Mouse (Mus musculus) cerebellum, adult 9-10 months (tissue): ENCODE results near the gene Grn.
A peak's percentile ranks its signal among the peaks of the same experiment; 100 is the strongest.

ENCODE experiments used
- DNase-seq: peaks from one replicate; pipeline ENCODE4 v3.0.0; 2022

Grn gene

GRCm38 (mm10) chr11:102444321-102444720 is 14.2 kb downstream of the Grn start:
- DNase-seq: peak; percentile 53

GRCm38 (mm10) chr11:102444781-102445180 is 14.7 kb downstream of the Grn start:
- peak; percentile 56 for DNase-seq

- DNase-seq: peak; percentile 68
Observed at GRCm38 (mm10) chr11:102445264-102445890, 15.3 kb downstream of the Grn start.

DNA sequence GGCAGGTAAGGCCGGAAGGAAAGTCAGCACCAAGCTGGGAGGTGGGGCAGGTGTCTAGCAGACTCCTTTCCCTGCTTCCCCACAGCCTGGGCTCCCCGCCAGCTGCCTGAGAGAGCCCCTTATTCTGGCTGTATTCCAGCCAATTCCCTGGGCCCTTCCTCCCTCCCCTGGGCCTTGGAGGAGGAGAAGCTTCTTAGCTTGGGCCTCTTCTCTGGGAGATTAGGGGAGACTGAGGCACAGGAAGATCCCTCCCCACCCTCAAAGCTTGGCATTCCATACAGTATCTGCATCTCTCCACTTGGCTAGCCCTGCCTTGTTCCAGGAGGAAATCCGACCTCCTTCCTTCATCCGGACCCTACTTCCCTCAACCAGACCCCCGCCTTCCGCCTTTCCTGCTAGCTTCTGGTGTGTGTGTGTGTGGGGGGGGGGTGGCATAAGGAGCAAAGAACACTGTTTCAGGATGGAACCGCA is 15.8 kb downstream of the Grn start:
- DNase-seq: no peak

- DNase-seq: peak; percentile 78
Observed at GRCm38 (mm10) chr11:102446581-102447461, 16.7 kb downstream of the Grn start.

- DNase-seq: peak; percentile 82
Observed at GRCm38 (mm10) chr11:102447497-102447896, 17.4 kb downstream of the Grn start, which contains the start of gene Fam171a2. Gene Fam171a2, minus strand, starts transcription at chr11:102447682.

GRCm38 (mm10) chr11:102448327-102448726 is 18.2 kb downstream of the Grn start:
- peak; percentile 66 for DNase-seq

DNA sequence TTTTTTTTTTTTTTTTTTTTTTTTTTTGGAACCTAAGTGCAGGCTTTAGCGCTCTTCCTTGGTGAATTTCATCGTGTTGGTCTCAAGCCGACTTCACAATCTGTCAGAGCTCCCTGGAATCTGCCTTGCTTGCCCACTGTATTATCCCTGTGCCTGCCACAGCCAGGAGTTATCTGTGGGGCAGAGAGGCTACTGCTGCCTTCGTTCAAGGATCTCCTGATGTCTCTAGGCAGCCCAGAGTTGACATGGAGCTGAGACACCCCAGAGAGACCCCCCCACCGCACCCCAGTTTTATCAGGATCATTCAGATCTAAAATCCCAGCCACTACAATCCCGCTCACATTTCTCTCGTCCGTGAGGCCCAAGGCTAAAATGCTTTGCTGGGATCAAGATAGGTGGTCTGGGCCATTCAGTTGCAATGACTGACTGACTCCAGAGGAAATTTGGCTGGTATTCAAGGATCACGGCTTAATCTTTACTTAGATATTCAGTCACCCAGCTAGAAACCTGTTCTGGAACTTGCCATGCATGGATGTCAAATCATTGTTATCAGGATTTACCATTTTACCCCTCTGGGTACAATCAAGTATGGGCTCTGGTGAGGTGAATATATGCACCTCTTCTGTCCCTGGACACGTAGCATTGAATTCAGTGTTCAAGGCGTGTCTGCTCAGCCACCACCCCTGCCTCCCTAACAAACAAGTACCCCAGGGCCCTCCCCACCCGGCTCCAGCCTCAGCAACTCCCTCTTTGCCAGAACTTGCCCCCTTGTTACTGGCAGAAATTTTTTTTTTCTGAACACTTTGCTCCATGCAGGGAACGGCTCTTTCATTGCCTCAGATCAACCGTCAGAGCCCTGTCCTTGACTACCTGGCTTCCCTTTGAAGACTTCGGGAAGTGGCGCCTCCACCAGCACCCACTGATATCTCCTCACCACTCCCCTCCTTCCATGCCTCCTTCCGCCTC is 19.2 kb downstream of the Grn start:
- peak; percentile 76 for DNase-seq

DNA sequence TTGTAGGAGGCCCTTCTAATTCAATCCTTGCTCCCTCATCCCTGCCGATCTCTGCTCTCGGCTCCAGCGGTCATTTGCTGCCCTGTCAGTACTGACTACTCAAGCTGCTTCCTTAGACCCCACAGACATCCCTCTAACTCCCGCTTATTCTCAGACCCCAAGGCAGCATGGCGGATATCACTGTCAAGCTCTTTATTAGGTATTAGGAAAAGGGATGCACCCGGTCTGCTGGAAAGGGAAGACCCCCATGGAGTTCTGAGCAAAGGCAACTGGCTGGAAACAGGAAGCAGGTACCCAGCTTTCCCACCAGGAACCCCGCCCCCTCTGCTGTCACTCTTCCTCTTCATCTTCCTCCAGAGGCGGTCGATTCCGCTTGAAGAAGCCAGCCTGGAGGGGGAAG is 23.0 kb downstream of the Grn start:
- peak; percentile 35 for DNase-seq

DNA sequence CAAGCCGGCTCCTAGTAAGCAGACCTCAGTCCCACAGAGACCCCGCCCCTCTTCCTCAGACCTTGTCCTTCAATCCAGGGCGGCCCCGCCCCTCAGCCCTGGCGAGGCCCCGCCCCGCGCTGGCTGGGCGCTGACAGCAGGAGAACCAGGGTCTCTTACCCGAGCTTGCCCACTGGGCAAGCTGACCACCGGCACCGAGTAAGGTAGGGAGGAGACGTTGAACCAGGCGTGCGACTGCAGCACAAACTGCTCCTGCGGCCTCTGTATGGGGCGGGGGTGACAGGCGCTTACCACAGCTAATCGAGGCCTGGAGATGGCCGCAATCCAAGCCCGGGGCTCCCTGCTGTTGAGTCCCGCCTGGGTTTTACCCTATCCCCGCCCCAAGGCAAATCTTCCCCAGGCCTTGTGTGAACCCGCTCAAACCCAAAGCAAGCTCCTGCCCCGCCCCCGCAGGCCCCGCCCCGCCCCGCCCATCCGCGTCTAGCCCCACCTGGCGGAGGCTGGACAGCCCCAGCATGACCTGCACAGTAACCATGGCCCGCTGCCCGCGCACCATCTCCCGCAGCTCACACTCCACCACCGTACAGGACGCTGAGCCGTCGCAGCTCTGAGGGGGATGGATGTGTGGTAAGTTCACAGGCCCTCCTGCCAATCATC is 25.8 kb downstream of the Grn start:
- DNase-seq: peak; percentile 72

- no peak for DNase-seq
Observed at GRCm38 (mm10) chr11:102460541-102460940, 30.4 kb downstream of the Grn start.

- no peak for DNase-seq
Observed at GRCm38 (mm10) chr11:102461764-102462163, 31.6 kb downstream of the Grn start.

DNA sequence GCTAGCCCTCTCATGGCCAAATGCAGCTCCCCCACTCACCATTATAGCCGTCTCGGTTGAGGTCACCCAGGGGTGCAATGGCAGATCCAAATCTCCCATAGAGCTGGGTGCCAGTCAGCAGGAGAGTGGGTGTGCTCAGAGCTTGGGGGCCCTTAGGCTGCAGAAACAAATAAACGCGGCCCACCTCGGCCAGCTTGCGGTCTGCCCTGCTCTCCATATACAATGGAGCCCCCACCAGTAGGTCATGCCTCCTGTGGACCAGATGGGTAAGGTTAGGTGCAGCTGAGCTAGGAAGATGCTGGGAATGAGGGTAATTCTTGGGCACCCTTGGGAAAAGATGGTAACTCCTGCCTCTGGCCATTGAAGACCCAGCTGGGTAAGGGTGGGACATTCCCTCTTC is 34.8 kb downstream of the Grn start:
- DNase-seq: no peak

- DNase-seq: peak; percentile 57
Observed at GRCm38 (mm10) chr11:102465713-102466436, 35.8 kb downstream of the Grn start.

GRCm38 (mm10) chr11:102467041-102467631 is 37.0 kb downstream of the Grn start:
- DNase-seq: peak; percentile 89

- no peak for DNase-seq
Observed at GRCm38 (mm10) chr11:102469648-102470357, 39.7 kb downstream of the Grn start, which contains the start of gene Itga2b. Gene Itga2b, minus strand, starts transcription at chr11:102470122.

GRCm38 (mm10) chr11:102475027-102475426 is 44.9 kb downstream of the Grn start:
- DNase-seq: no peak

DNA sequence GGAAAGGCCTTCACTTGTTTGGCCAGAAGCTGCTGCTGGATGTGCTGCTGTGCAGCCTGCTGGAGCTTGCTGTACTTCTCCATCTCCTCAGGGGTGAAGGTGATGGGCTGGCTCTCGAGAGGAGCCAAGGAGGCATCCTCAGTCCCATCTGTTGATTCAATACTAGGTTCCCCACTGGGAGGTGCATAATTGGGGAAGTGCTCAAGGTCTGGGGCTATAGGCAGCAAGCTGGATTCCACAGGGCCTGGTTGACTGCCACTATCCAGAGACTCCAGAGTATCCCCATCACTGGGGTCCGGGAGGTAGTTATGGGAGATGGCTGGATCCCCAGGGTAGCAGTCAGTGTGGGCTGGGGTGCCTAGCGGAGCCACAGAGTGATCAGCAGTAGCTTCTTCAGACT is 48.6 kb downstream of the Grn start:
- no peak for DNase-seq

DNA sequence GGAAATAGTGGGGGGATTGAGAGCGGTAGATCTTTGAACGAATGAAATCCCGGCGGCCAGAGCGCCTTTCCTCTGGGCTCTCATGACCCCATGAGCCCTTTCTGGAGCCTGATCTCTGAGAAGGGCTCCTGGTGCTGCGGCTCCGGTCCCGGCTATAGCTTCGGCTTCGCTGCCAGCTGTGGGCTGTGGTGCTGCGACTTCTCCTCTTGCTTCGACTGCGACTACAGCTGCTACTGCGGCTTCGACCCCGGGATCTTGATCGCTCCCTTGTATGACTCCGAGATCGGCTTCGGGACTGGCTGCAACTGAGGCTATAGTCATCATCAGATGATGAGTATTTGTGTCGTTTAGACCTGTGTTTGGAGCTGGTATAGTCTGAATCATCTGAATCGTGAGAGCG is 49.5 kb downstream of the Grn start:
- DNase-seq: no peak

DNA sequence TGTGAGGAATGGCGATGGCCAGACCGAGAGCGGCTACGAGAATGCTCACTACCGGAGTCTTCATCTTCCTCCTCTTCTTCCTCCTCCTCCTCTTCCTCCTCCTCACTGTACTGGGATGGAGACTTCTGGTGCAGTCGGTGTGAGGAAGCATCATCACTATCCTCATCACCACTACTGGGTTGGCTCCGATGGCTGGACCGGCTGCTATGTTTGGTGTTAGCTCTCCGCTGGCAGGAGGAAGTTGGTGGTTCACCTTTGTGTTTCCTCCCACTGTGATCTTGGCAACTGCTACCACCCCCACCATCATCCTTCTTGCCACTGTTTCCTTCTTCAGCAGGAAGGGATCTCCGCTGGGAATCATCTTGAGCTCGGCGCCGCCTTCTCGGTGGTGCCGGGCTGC is 50.0 kb downstream of the Grn start:
- no peak for DNase-seq
